Mouse (Mus musculus) brain, embryonic 14.5 days (tissue): ENCODE results near the gene Rxra.

ENCODE experiments used
- CTCF ChIP-seq: fragments of 200-500 bp; IDR thresholded peaks from 2 replicates; pipeline ENCODE4 v1.5.1; 2012; ENCODE audit warnings: inconsistent platforms, mild to moderate bottlenecking, moderate library complexity, borderline replicate concordance; ENCODE audit not compliant: insufficient read depth, insufficient read length; ENCODE audit errors: extremely low read depth
- POLR2A ChIP-seq: fragments of 200-500 bp; IDR thresholded peaks from 2 replicates; pipeline ENCODE4 v1.6.1; 2012; ENCODE audit warnings: mild to moderate bottlenecking, inconsistent platforms, borderline replicate concordance; ENCODE audit not compliant: poor library complexity, insufficient read depth, insufficient read length, severe bottlenecking; ENCODE audit errors: extremely low read depth

DNA sequence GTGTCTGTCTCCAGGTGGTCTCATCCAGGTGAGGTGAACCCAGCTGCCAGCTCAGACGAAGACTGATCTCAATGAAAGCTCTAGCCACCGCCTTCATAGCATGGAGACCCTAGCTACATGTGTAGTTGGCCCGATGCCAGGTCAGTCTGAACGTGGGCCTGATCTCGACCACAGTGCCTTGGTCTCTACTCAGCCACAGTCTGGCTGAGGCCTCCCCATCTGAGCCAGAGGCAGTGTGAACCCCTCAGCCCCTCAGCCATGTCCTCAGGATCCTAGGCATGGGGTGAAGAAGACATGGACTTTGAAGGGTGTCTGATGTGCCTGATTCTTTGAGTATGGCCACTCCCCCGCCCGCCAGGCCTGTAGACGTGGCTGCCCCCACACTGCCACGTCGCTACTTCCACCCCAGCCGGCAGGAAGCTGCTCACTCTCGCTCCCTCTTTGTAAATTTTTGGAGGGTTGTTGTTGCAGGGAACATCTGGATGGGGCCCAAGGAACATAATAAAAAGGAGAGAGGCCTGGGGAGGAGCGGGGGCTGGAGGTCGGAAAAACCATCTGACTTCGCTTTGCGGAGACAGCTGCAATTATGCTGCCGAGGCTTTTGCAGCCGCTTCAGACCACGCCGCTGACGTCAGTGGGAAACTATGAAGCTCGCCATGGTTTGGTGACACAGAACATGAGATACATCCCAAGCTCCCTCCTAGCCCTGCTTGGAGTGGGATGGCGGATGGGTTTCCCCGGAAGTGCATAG lies 97.9 kb downstream of the Rxra start:
- TF ChIP-seq CTCF (no peak), POLR2A (no peak)
